Mouse (Mus musculus) adrenal gland (tissue): ENCODE data around the gene Adamts17.

Experiments
- intact Hi-C: fragments of 180-260 bp; cut with DNase I; formaldehyde crosslinking; loops from one replicate; pipeline ENCODE4 v1.15.1; 2025

The Adamts17 gene

GRCm38 (mm10) chr7:66924104-66924503, 84.6 kb downstream of the Adamts17 start:
- intact Hi-C loops: no loop called here

DNA sequence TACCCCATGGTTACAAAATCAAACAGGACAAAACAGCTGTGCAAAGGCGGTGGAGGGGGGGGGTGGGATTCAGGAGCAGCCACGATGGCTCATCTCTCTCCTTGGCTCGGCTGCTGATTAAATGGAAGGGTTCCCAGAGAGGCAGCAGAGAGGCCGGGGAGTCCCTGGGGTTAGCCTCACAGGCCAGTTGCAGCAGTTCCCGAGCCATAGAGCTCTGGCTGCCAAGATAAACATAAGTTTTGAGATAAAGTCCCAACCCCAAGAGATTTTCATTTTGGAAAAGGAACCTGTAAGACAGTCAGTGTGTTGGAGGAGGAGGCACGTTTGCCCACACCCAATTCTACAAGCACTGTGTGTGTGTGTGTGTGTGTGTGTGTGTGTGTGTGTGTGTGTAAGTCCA, 89.7 kb downstream of the Adamts17 start:
- intact Hi-C loops: no loop called here

GRCm38 (mm10) chr7:66931291-66931690, 91.8 kb downstream of the Adamts17 start:
- intact Hi-C loops: no loop called here

GRCm38 (mm10) chr7:66933251-66933650, 93.7 kb downstream of the Adamts17 start:
- intact Hi-C loops: no loop called here

DNA sequence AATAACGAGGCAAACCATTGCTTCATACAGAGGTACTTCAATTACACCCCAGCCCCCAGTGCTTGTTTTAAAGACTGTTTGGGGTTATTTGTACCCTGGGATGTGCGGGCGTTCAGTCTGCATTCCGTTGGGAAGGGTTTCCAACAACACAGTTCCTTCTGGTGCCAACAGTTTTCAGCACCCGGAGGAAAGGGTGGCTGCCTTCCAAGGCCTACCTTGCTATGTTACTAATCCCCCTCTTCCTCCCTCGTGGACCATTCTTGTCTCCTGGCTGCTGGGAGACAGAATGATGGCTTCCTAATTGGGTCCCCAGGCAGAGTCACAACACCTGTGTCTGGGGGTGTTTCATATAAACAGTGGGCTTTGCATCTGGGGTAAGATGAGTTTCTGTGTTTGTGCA, 94.5 kb downstream of the Adamts17 start:
- intact Hi-C loops: no loop called here

DNA sequence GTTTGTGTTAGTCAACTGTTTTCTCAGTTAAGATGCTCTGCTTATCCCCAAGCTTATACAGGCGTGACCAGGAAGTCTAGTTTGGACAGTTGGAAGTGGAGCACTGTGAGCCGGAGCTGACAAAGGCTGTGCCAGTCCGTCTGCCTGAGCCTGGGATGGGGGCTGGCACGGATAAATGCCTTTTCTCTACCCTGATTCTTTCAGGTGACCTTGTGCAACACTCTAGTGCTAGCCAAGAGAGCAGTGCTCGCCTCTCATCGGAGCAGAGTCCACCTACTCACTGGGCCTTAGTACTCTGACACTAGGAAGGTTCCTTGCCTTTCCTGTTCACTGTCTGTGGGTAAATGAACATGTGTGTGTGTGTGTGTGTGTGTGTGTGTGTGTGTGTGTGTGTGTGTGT, 95.5 kb downstream of the Adamts17 start:
- intact Hi-C loops: no loop called here

GRCm38 (mm10) chr7:66936042-66936755, 96.7 kb downstream of the Adamts17 start:
- intact Hi-C loops: no loop called here

DNA sequence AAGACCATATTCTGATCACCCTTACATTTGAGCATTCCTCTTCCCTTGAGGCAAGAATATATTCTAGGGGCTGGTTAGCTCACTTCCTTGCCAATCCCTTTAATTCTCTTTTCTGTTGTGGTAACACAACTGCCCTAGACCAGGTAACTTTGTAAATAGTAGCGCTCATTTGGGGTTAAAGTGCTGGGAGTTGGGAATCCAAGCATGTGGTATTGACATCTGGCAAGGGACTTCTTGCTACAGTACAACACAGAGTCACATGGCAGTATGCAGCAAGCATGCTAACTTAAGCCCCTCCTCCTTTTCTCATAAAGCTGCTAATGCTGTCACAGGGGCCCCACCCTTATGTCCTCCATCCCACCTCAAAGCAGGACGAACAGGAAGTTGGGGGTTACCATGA, 97.4 kb downstream of the Adamts17 start:
- intact Hi-C loops: no loop called here

DNA sequence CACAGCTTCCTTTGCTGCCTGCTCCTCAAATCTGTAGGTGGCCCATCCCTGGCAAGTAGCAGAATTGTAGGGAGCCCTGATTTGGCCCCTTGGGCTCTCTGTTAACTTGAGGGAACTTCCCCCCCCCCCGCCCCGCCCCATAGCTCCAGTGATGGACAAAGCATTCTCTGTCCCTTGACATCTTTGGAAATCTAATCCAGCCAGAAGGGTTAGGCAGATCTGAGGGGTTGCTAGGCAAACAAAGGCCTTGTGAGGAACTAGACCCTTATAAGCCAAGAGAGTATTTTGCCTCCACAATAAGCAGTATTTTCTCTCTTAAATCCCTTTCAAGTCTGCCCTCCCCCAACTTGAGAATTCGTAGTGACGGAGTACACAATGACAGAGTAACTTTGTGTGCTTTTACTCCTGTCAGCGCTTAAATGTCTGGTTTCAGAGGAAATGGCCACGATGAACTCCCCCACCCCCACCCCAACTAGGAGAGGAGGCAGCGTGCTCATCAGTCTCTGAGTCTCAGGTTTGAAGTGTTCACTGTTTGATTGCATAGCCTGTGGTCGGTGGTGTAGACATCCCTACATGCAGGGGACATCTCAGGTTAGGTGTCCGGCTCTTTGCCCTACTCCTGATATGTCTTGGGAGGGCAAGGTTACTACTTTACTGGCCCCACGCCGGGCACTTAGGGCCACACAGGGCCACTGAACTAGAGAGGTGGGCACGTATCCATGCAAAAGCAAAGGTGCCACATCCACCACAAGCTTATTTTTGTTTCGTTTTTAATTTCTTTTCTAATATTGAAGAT, 99.7 kb downstream of the Adamts17 start:
- intact Hi-C loops: no loop called here

- intact Hi-C loops: no loop called here
These were observed 101.2 kb downstream of the Adamts17 start for GRCm38 (mm10) chr7:66940761-66941160.

DNA sequence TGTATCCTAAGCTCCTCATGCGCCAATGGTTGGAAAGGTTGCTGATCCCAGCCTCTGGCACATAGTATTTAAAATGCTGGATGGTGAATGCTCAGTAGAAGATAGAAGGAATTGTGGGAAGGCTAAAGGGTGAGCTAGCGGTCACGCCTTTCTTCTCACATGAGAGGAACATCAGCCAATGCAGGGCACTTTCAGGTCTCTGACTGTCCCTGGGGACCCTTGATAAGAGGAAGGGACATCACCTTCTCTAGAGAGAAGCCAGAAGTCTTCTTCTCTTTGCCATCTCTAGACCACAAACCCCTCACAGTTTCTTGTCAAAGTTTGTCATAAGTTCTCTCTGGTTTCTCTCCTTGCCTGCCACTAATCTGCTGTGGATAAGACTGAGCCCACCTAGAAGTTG, 109.5 kb downstream of the Adamts17 start:
- intact Hi-C loops: no loop called here

DNA sequence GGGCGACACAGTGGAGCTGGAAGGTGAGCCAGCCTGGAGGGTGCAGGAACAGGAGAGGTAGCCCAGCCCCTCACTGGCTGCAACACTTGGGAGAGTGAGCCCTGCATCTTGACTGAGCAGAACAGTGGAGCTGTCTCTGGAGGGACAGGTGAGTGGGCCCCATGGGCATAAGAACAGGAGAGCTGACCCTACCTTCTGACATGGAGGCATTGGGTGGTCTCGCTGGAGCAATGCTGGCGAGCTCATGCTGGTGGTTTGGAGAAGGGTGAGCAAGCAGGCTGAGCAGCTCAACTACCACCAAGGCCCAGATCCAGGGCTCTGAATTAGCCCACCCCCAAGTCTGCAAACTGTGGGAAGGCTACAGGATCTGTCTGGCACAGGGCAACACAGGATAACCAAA, 113.4 kb downstream of the Adamts17 start:
- intact Hi-C loops: no loop called here

- intact Hi-C loops: no loop called here
These were observed 114.5 kb downstream of the Adamts17 start for GRCm38 (mm10) chr7:66954073-66954472.

DNA sequence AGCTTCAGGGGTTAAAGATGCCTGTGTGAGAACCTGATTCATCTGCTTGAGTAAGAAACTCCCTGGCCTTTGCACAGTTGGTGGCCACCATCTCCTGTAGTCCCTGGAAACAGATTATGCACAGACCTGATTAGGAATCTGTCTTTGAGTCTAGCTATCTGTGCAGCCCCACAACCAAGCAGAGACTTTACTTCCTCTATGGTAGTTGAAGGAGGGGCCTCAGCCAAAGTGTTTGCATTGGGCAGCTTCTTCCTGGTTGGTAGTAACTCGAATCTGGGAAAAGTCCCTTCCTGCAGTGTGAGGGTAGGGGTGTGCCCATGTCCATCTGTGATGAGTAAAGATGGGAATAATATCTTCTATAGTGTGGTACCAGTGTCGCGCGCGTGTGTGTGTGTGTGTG, 115.2 kb downstream of the Adamts17 start:
- intact Hi-C loops: no loop called here

DNA sequence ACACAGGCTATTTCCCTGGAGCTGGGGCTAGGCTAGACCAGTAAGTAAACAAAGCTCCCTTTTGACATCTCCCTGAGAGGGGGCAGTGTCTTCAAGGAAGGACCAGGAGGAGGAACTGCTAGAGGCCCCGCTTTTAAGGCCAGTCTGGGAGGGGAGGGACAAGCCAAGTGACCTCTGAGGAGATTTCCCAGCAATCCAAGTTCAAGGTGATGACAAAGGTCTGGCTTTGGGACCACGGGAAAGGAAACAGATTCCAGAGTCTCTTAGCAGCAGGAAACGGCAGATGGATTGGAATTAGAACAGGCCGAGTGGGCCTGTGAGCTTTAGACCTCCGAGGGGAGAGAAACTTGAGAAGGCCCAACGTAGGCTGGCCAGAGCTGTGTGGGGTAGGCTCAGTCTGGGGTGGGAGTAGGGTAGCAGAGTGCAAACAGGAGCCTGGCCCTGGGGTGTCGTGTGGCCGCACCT, 116.0 kb downstream of the Adamts17 start:
- intact Hi-C loops: no loop called here

GRCm38 (mm10) chr7:66955978-66956377, 116.4 kb downstream of the Adamts17 start:
- intact Hi-C loops: no loop called here

DNA sequence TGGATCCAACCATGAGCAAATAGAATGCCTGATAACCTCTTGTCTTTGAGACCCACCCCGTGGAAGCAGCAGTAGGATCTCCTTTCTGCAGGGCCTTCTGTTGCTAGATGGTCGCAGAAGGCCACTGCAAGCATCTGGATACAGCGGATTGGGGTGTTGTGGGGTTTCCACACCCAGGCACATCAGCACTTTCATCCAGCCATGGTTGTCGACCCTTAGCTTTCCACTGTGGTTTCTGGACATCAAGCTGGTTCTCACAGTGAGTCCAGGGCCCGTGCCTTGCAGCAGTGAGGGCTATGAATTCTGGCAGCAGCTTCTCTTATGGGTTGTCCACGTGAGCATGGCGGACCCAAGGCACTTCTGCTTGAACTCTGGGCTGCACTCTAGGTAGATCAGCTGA, 118.2 kb downstream of the Adamts17 start:
- intact Hi-C loops: no loop called here

DNA sequence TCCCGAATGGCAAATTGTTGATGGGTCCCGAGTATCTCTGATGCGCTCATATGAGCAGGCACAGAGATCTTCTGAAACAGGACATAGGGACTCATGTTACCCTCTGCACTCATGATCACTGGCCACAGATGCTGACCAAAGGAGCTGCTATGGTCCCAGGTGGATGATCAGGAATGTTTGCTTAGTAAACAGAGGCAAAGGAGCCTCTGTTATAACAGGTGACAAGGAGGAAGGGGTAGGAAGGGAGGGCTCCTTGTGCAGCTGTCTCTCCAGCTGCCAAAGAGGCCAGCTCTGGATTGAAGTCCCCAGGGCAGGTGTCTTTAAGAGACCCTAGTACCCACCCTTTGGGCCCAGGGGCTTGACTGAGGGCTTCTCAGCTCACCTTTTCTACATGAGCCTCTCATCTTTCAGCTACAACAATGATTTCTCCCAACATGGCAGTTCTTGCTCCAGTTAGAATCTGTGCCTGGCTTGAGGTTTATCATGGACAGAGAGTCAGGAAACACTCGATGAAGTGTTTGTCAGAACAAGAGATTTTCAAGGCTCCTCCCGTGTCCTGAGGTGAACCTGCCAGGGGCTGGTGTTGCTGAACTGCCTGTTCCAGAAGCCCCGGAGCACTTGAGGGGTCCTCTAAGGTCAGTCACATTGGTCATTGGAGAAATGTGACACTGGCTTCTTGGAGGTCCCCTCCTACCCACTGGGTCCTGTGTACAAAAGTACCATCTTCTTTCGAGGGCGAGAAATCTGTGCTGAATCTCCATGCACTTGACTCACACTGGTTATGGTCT, 120.9 kb downstream of the Adamts17 start:
- intact Hi-C loops: no loop called here

- intact Hi-C loops: no loop called here
These were observed 123.2 kb downstream of the Adamts17 start for GRCm38 (mm10) chr7:66962736-66963135.

GRCm38 (mm10) chr7:66963541-66963940, 124.0 kb downstream of the Adamts17 start:
- intact Hi-C loops: no loop called here

- intact Hi-C loops: no loop called here
These were observed 127.1 kb downstream of the Adamts17 start for GRCm38 (mm10) chr7:66966541-66967205.
